Mouse (Mus musculus) retina, postnatal 1 day (tissue): ENCODE results near the gene Rnf114.

ENCODE experiments used
- DNase-seq: peaks from one replicate; pipeline ENCODE4 v3.0.0-alpha.2; 2012

Gene Rnf114

DNA sequence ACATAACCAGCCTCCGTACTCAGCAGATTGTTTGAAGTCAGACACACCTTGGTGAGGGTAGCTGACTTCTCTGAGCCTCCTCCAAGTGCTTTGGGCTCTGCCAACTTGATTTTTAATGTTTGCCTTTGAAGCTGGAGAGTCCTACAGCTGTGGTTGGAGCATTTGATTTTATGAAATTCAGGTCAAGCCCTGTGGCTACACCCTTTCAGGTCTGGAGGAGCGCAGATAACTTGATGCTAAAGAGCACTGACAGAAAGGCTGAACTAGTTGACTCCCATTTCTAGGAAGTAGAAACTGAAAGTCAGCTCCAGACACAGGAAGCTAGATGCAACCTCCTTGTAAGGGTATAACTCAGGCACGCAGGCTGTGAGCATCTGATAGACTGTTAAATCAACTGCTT is 12.7 kb downstream of the Rnf114 start:
- peak; percentile 35 for DNase-seq

DNA sequence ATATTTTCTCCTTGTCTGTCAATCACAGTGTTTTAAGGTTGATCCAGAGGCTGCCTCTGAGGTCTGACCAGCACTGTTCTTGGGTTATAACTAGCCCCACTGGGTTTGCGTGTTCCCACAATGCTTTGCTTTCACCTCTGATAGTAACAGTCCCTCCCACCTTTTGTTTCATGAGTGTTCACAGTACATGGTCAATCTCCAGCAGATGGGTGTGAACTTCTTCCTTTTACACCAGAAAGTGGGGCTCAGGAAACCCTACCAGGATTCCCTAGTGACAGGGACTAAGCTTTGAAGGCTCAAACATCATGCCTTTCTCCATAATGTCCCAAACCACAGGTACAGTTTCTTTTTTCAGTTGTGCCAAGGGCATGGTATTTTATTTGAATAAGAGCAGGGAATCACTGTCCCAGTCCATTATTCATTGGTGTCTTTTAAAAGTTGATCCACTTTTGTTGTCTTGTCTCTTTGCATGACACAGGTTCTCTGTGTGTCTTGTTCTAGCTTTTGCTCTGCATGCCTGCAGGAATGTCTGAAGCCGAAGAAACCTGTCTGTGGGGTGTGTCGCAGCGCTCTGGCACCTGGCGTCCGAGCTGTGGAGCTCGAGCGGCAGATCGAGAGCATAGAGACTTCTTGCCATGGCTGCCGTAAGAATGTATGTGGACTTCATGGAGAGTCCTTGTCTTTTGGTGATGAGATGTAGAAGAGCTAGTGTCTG is 14.3 kb downstream of the Rnf114 start:
- DNase-seq: no peak

DNA sequence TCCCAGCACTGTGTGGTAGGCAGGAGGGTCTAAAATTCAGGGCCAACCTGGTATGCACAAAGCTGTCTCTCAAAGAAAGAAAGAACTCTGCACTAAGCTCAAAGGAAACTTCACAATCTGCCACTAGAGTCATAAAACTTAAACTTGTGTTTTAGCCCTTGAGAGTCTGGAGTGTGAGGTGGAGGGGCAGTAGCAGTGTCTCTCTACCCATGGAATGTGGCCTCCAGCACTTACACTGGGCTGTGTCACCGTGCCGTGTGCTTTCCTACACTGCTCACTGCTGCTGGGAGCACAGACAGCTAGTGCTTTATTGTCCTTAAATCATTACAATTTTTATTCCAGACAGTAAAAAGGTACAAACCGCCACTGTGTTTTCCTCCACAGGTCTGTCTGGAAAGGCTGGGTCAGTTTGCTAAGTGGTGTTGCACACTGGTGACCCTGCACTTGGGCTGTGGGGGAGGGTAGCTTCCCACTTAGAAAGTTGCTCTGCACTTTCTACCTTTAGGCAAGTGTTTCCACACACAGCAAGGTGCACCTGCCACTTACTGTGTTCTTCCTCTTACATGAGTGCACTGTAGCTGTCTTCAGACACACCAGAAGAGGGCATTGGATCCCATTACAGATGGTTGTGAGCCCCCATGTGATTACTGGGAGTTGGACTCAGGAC is 15.4 kb downstream of the Rnf114 start:
- DNase-seq: no peak

DNA sequence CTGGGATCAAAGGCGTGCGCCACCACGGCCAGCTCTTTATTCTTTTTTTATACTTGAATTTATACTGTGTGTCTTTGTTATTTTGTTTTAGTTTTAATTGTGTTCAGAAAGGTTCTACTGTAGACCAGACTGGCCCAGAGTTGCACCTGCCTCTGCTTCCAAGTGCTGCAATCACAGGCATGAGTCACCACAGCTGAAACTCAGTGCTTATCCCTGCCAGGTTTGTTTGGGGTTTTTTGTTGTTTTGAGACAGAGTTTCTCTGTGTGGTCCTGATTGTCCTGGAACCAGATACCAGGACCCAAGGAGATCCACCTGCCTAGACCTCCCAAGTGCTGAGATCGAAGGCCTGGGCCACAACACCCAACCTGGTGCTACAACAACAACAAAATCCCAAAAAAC is 16.1 kb downstream of the Rnf114 start:
- DNase-seq: no peak

DNA sequence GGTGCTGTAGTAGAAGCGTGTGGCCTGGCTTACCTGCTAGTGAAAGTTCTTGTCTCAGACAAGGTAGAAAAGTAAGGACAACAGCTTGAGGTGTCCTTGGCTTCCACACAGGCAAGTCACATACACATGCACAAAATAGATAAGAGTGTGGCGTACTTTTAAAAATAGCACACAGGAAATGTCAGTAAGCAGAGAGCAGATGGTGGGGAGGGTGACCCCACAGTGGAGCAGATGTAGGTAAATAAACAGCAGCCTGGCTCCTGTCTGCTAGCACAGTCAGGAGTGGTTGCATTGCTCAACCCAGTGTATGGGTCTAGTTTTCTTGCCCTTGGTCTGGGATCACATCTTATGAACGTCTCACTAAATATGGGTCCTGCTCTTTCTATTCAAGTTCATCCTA is 18.0 kb downstream of the Rnf114 start:
- no peak for DNase-seq

DNA sequence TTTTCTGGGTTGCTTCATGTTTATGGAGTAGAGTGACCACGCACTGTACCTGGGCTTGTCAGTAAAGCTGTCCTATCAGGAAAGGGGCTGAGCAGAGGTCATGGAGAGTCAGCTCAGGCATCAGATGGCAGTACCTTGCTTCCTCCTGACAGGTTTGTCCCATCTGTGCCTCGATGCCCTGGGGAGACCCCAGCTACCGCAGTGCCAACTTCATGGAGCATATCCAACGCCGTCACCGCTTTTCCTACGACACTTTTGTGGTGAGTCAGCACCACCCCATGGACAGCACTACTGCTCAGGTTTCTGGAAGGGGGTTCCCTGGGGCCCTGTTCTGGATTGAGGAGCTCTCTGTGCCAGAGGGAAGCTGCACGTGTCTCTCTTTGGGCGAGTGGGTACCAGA is 19.9 kb downstream of the Rnf114 start:
- DNase-seq: no peak

DNA sequence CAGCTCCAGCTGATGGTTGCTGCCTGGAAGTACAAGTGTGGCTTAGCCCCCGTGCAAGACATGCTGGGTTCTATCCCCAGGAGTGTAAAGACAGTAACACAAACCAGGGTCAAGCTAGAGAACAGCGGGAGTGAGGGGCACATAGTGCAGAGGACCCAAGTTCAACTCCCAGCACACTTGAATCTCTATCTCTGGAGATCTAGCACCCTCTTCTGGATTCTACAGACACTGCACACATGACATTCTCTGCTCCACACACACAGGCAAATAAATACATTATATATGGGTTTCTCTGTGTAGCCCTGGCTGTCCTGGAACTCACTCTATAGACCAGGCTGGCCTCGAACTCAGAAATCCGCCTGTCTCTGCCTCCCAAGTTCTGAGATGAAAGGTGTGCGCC is 20.5 kb downstream of the Rnf114 start:
- no peak for DNase-seq

DNA sequence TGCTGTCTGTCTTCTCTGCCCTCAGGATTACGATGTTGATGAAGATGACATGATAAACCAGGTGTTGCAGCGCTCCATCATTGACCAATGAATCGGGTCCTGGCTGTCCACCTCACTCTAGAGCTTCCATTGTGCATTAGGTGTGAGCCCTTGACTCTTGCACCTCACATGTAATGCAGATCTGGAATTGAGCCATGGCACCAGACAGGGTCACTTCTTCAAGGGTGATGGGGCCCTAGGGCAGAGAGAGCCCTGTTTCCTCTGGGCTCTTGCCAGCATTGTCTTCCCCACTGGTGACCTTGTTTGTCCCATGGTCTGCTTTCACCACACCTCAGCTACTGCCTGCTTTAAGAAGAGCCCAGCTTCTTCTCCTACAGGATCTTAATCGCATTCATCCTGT is 22.2 kb downstream of the Rnf114 start:
- no peak for DNase-seq

DNA sequence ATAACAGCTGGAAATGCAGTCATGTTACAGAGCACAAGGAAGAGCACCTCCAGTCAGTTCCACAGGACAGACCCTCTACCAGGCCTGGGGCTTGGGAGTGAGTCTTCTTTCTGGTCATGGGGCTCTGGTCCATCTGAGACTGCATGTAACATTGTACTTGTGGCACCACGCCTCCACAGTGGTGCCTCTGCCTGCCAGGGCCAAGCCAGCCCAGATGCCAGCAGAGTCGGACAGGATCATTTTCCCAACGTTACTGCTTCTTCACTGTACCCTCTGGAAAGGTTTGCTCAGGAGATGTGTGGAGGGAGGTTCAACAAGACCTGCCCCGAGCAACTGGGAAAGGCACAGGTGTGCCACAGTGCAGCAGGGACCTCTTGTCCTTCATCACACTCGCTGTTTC is 23.2 kb downstream of the Rnf114 start:
- DNase-seq: no peak

DNA sequence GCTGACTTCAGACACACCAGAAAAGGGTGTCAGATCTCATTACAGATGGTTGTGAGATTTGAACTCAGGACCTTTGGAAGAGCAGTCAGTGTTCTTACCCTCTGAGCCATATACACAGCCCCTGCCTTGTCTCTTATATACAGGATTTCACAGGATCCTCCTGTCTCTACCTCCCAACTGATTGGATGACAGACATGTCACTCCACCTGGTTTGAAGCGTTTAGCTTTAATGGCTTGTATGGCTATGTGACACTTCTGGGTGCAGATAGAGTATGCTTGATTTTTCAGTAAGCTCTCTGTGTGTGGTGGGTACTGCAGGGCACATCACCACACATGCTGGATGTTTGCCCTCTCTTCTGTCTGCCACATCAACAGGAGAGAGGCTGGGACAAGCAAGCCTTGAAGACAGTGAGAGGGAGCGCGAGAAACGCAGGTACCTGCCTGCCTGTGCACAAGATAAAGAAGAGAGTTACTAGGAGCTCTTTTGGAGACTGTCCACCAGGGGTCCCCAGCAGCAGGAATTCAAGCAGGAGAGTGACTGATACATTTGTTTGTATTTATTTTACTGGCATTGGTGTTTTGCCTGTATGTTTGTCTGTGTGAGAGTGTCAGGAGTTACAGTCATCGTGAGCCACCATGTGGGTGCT is 27.3 kb downstream of the Rnf114 start:
- peak; percentile 31 for DNase-seq

DNA sequence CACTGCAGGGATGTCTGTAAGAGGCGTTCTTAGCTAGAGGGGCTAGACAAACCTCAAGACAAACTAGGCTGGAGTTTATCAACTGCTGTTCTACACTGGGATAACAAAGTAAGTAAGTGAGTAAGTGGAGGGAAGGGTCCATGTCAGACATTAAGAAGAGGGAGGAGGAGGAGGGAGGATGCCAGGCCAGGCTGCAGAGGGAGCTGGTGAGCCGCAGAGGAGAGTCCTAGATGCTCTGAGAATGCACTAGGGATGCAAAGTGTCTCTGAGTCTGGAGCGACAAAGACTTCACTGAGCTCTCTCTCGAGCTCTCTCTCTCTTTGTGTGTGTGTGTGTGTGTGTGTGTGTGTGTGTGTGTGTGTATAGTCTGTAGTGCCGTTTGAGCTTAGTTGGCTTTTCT is 35.8 kb downstream of the Rnf114 start:
- DNase-seq: peak; percentile 48

DNA sequence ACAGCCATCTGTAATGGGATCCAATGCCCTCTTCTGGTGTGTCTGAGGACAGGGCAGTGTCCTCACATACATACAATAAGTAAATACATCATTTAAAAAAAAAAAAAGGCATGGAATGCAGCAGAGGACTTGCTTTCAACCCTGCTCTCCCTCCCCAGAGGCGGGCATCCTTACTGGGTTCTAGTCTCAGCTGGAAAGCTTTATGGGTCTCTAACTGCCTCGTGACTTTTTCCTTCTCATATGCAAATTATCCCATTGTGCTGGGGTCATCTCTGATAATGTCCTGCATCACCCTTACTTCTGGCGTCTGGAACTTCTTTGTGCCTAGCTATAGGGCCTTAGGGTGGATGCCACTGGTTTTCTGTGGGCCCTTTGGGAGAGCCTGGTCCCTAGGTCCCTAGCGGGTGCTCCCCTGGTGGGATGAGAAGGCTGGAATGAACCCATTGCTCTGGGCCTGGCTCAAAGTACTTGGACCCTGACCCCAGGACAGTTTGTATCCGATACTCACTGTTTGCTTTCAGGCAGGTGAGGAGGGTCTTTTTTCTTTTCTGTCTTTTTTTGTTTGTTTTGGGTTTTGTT is 37.6 kb downstream of the Rnf114 start:
- DNase-seq: no peak

DNA sequence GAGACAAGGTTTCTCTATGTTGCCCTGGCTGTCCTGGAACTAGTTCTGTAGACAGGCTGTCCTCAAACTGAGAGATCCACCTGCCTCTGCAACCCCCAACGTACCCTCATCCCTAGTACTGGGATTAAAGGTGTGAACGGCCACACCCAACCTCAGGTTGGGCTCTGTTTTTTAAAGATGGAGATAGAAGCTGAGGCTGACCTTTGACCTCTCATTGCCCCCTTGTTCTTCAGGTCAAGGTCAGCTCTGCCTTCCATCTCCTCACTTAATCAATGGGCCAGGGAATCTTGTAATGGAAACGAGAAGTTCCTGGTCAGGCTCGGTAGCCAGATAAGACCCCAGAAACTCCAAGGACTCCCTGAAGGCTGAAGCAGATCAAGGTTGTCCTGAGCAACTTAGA is 38.1 kb downstream of the Rnf114 start:
- DNase-seq: no peak

DNA sequence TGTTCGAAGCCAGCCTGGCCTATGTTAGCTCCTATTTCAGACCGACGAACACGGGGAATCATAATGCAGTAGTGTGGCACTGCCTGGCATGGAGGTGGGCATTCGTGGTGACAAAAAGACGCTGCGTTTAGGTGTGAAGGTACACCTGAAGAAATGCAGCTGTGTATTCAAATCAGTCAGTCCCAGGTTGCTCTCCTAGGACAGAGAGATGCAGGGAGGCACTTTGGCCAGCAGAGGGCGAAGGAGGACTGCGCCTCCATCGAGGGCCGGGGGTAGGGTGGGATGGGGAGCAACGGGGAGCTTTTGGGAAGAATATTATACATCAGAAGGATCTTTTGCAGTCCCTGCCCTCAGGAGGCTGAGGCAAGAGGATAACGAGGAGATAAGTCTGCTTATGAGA is 39.7 kb downstream of the Rnf114 start:
- DNase-seq: peak; percentile 62

DNA sequence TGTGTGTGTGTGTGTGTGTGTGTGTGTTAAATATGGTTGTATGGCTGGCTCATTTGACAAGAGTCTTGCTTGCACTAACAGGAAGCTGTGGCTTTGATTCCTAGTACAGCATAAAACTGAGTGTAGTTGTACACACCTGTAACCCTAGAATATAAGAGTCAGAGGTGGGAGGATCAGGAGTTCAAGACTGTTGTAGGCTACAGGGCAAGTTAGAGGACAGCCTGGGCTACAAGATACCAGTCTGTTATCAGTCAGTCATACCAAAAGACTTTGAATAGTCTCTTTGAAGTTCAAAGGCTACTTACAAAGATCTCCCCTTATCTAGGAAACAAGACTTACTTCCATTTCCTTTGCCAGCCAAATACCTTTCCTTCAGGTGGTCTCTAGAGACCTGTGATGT is 41.4 kb downstream of the Rnf114 start:
- no peak for DNase-seq

DNA sequence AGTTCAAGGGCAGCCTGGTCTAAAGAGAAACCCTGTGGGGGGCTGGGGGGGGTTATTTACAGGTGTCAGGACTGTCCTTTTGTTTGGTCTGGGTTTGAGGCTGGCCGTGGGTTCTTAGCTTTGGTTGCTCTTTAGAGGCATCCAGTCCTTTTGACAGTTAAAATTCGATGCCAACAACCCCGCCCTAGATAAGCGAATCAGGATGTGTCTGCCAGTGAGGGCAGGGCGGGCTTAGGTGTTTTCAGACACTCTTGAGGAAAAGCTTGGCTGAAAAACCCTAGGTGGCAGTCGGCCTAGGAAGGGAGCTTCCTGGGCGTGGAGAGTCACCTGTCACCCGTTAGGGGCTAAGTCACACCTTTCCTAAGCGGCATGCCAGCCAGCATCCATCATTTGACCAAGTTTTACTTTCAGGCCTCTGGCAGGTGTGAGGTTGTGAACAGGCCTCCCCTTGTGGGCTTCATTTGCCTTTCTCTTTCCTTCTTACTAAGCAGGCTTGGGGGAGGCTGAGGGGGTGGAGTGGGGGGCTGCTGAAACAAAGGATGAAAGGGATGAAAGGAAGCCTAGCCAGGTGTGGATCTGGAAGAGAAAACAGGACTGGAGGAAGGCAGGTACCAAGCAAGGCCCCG is 44.0 kb downstream of the Rnf114 start:
- DNase-seq: no peak

DNA sequence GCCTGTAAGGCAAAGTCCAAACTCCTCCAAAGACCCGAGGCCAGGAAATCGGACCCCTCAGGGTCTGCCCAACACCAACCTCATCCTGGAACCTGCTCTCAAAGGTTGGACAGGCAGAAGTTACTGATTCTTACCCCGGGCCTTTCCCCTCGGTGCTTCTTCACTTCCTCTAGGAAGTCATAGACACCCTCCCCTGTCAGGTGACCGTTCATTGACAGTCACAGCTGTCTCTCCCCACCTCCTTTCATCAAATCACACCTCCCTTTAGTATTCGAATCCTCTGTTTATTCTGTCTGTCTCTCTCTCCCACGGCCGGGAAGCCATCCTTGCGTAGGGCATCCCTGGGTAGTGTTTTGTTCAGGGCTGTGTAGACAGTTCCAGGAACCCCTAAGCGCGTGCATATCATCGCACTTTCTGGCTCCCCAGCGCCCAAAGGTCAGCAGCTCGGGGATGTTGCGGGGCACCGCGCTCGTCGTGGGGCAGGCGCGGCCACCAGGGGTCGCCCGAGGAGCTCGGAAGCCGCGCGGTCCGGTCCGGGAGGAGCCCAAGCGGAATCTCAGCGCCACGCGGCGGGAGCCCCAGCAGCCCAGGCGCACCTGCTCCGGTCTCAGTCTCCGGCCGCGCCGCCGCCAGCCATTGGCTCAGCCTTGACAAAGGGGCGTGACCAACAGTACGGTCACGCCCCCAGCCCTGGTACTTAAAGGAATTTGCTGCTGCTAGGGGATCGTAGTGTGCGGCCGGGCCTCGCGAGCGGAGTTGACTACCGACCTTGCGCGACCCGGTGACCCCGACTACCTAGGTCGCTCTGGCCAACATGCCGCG is 45.2 kb downstream of the Rnf114 start, which contains the start of gene Snai1:
Gene Snai1, plus strand, starts transcription at position 720 of the 822 bp plus-strand sequence.
- DNase-seq: peak; percentile 97

DNA sequence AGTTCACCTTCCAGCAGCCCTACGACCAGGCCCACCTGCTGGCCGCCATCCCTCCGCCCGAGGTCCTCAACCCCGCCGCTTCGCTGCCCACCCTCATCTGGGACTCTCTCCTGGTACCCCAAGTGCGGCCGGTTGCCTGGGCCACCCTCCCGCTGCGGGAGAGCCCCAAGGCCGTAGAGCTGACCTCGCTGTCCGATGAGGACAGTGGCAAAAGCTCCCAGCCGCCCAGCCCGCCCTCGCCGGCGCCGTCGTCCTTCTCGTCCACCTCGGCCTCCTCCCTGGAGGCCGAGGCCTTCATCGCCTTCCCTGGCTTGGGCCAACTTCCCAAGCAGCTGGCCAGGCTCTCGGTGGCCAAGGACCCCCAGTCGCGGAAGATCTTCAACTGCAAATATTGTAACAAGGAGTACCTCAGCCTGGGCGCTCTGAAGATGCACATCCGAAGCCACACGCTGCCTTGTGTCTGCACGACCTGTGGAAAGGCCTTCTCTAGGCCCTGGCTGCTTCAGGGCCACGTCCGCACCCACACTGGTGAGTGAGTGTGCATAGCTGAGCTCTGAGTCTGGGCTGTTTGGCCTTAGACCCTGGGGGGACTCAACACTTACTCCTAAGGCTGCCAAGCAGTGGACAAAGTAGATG is 46.3 kb downstream of the Rnf114 start:
- DNase-seq: no peak

DNA sequence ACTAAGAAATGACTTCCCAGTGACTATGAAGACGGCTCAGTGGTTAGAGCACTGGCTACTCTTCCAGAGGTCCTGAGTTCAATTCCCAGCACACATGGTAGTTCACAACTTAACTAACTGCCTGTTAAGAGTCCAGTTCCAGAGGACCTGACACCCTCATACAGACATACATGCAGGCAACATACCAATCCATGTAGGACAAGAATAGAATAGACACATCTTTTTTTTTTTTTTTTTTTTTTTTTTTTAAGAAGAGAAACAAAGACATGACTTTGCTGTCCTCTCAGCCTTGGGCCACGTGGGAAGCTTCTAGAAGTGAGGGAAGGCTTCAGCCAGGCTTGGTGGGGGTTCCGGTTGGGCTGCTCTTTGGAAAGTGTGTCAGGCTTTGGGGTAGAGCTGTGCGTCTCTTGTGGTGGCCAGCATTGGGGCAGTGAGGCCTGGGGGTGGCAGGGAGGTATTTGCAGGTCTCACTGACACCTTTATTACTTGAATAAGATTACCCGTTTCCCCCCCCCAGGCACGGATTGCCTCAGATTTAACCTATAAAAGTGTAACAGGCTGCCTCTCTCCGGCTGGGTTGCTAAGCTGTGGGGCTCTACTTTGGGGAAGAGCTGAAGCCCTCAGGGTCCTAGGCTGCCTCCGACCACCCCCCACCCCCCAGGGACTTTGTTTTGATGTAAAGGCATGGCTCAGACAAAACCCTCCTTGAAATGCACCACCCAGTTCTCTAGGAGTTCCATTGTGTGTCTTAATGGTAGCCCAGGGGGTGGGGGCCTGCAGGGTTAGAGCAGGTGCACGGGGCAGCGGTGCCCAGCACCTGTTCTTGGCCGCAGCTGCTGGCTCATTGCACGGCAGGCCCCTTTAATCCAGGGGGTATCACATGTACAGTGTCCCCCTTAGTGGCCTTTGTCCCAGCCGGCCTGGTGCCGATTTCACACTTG is 47.4 kb downstream of the Rnf114 start:
- peak; percentile 49 for DNase-seq

DNA sequence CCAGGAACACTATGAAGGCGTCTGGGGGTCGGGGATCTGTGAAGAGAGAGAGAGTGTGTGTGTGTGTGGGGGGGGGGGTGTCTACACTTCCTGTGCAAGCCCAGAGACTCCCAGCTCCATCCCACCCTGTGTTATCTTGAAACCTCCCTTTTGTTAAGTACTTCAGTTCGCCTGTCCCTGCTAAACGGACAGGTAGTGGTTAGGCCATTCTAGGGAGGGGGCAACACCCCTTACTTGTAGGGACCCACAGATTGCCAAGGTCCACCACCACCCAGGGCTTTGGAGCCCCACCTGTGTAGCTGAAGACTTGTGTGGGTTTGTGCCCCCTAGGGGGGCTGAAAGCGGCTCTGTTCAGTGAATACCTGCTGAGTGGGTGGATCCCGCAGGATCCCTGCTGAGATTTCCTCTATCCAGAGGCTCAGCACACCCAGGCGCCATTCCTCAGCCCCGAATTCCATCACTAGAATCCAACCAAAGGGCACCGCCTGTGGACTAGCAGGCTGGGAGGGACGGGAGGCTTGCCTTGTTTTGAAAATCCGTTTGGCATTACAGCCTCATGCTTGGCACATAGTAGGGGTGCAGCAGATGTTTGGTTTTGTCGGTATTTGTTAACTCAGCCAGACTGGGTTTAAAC is 48.1 kb downstream of the Rnf114 start:
- no peak for DNase-seq
